Mouse (Mus musculus) Patski (cell line): ENCODE measurements around the gene Rnf167. TPM values are rescaled to one million over a fixed set of nuclear protein-coding genes. Genes with fewer than 3 reads are reported as not detected.

Experiments
- ATAC-seq: fragments of 100-300 bp; one replicate; pipeline ENCODE4 v1.8.0; 2021
- CTCF ChIA-PET: fragments of 350-600 bp; sonication (Branson Sonifier 250); formaldehyde crosslinking; loops from one replicate; lab custom pipeline; 2022; ENCODE audit warnings: inconsistent platforms; lab: Charles Lee
- POLR2A ChIA-PET: fragments of 350-600 bp; sonication (Branson Sonifier 250); formaldehyde crosslinking; loops from one replicate; lab custom pipeline; 2022; ENCODE audit warnings: antibody characterized with exemption, inconsistent platforms; lab: Charles Lee
- DNase-seq: peaks from one replicate; pipeline ENCODE4 v3.0.0-alpha.2; 2011; ENCODE audit warnings: low read depth, low spot score
- H3K27me3 ChIP-seq: fragments of 371-371 bp; one replicate; pipeline ENCODE4 v1.5.1; 2021
- CTCF ChIP-seq: fragments of 100-300 bp; IDR thresholded peaks from one replicate; pipeline ENCODE4 v1.5.1; 2021
- in situ Hi-C: fragments of 300-500 bp; cut with MboI; formaldehyde crosslinking; loops from 3 replicates; pipeline ENCODE4 v1.11.1; 2018; ENCODE audit warnings: low pct_unique_long_range_greater_than_20kb, mixed read lengths
- polyA plus RNA-seq: library from polyadenylated mRNA; unstranded; gene quantifications from one replicate; pipeline ENCODE4 v1.2.3, GENCODE M21; 2021

The Rnf167 gene
- polyA plus RNA-seq, 1 experiment from 2014 or later = 37.0 TPM

DNA sequence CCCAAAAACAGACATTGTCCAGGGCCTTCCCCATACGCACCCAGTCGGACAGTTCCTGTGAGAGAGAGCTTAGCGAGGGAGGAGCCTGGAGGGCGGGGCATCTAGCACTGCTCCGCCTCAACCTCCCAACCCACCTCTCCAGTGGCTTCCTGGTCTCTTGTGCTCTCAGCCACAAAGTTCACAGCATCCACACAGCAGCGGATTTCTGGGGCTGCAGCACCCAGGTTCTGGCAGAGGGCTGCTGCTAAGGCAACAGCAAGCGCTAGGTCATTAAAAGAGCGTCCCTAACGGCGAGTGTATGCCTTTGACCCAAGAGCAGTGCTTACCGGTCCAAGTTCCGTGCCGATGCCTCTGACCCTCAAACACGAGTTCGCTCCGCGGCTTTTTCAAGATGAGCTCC lies 32.0 kb upstream of the Rnf167 start:
- ATAC-seq (no peak), DNase-seq (no peak)
- POLR2A ChIA-PET = interaction anchor here (1.0 kb wide), 1 partner anchor 69 kb away, joined by 3 read pairs; no protein-coding TSS in a partner anchor
- H3K27me3 ChIP-seq = no peaks in the 10 kb centered on the region
- TF ChIP-seq CTCF = no peak
- in situ Hi-C loops = no loop called here
- CTCF ChIA-PET = no interaction called here

DNA sequence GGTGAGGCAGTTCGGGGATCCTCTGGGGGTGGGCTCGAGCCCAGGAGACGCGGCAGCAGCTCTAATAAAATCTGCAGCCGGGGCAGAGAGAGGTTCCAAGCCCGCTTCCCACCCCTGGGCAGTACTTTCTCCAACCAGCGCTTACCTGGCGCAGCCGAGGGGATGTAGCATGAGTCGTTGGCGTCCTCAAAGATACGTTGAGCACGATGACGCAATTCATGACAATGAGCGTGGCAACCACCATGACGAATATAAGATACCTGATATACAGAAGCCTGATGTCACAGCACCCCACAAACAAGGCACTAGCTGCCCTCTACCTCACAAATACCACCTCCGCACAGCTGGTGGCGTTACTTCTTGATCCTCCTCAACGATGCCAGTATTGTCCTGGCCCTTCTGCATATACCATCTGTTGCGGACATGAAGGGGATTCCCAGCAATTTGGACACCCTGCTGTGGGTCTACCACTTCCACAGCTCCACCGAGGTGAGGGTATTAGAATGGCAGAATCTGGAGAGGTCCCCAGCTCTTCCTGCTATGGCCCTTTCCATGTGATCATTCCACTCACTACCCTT lies 31.4 kb upstream of the Rnf167 start, which contains the start of gene 4930544D05Rik:
TSS of gene 4930544D05Rik (plus strand) at position 333 of the 578 bp plus-strand sequence.
- in situ Hi-C loops = no loop called here
- DNase-seq (no peak), ATAC-seq (no peak)
- ChIA-PET POLR2A (interaction anchor here (1.0 kb wide), 1 partner anchor 70 kb away, joined by 3 read pairs; no protein-coding TSS in a partner anchor), CTCF (no interaction called here)
- no peaks in the 10 kb centered on the region for H3K27me3 ChIP-seq
- TF ChIP-seq CTCF = no peak

DNA sequence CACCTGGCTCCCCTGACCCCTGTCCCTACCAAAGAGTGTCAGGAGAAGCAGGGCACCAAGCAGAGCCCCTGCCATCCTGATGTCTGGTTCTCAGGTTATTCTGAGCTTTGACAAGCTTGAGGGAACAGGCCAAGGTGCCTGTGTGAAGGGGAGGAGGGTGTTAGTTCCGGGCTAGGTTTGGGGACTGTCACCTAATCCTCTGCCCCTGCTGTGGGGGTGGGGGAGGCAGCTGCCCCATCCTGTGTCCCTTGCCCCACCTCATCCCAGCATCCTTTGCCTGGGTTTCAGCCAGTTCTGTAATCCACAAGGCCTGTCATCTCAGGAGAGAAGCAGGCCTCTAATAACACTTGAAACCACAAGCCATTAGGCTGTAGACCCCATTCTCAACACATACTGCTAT lies 27.9 kb upstream of the Rnf167 start, which contains the start of gene Chrne:
TSS of gene Chrne (minus strand) at position 116 of the 400 bp plus-strand sequence.
- no peak for DNase-seq
- CTCF ChIA-PET = no interaction called here
- TF ChIP-seq CTCF = no peak
- no peaks in the 10 kb centered on the region for H3K27me3 ChIP-seq
- POLR2A ChIA-PET = no interaction called here
- ATAC-seq = no peak
- in situ Hi-C loops = no loop called here

DNA sequence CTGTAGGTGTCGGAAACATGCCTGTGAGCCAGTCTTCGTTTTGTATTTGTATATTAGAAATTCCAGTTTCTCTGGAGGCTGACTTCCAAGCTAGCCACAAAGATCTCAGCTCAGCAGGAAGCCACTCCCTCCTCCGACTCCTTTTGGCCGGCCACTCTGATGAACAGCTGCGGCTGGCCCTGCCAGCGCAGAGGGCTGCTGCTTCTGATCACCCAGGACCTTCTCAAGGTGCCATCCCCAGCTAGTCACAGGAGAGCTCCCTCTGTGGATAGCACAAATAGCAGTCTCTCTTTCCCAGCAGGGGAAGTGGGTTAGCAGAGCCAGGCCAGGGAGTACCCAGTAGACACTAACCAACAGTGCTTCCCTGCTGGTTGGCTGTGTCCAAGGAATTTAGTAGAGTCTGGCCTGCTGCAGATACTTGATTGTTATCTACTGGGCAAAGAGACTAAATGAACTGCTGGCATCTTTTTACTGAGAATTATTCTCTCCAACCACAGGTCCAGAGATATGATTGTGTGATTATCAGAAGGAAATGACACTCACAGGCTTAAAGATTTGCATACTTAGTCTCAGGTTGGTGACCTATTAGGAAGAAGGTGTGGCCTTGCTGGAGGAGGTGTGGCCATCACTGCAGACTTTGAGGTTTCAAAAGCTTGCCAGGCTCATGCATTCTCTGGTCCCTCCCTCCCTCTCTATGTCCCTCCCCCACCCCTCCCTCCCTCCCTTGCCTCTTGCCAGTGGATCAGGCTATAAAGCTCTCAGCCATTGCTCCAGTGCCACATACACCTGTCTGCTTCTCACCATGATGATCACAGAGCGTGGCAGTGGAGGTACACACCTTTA lies 24.8 kb upstream of the Rnf167 start:
- in situ Hi-C loops = loop anchor here (5.0 kb wide), 1 partner anchor 205 kb away; no protein-coding TSS in a partner anchor
- TF ChIP-seq CTCF = no peak
- ATAC-seq (peak; percentile 26), DNase-seq (no peak)
- no peaks in the 10 kb centered on the region for H3K27me3 ChIP-seq
- ChIA-PET CTCF (interaction anchor here (1.0 to 1.4 kb wide), 2 partner anchors 9 to 105 kb away, joined by 3 to 4 read pairs; no protein-coding TSS in a partner anchor), POLR2A (interaction anchor here (1.1 kb wide), 1 partner anchor 21 kb away, joined by 3 read pairs; no protein-coding TSS in a partner anchor)

DNA sequence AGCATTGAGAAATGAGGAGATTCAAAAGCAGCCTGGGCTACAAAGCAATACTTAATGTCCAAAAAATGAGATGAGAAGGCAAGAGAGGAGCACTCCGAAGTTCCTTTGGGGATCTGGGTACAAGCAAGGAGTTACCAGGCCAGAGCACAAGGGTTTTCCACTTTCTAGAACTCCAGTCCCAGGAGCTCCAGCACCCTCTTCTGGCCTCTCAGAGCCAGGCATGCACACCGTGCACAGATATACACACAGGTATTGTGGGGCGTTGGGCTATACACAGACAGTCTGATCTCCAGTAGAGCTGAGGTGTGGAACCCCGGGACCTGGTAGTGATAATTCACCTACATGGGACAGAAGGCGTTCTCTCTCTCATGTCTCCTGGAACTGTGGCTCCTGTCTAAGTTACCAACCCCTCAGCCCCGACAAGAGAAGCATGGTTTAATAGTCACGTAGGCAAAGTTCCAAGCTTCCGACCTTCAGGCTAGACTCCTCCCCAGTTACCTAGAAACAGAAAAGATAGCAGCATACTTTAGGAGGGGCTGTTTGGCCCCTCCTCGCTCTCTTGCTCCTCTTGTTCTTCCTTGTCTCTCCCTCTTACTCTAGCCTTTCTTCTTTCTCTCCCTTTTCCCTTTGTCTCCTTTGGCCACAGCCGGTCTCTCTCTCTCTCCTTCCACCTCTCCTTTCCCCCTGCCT lies 23.8 kb upstream of the Rnf167 start:
- CTCF ChIA-PET = interaction anchor here (1.0 kb wide), 1 partner anchor 8 kb away, joined by 3 read pairs; no protein-coding TSS in a partner anchor
- DNase-seq (no peak), ATAC-seq (no peak)
- no peak for TF ChIP-seq CTCF
- POLR2A ChIA-PET = interaction anchor here (1.1 kb wide), 1 partner anchor 22 kb away, joined by 3 read pairs; no protein-coding TSS in a partner anchor
- no peaks in the 10 kb centered on the region for H3K27me3 ChIP-seq
- in situ Hi-C loops = loop anchor here (5.0 kb wide), 1 partner anchor 206 kb away; no protein-coding TSS in a partner anchor

DNA sequence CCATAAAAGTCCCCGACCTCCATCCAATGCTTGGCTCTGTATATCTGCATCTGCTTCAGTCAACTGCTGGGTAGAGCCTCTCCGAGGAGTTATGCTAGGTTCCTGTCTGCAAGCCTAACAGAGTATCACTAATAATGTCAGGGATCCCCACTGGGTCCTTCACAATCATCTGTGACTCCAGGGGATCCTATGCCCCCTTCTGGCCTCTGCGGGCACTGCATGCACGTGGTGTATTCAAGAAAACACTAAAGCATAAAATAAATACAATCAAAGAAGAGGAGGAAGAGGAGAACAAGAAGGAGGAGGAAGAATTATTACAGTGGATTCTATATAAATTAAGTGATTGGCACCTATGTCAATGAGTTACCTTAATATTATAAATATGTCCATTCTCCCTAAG lies 21.6 kb upstream of the Rnf167 start:
- no peak for DNase-seq
- no peaks in the 10 kb centered on the region for H3K27me3 ChIP-seq
- ATAC-seq = no peak
- in situ Hi-C loops = no loop called here
- TF ChIP-seq CTCF = peak; percentile 76
- POLR2A ChIA-PET = interaction anchor here (1.1 kb wide), 1 partner anchor 44 kb away, joined by 3 read pairs; the partner anchor contains the start of gene Spag7
- CTCF ChIA-PET = interaction anchor here (0.6 to 2.3 kb wide), 3 partner anchors 9 to 108 kb away, joined by 3 to 6 read pairs (median 6); no protein-coding TSS in a partner anchor

DNA sequence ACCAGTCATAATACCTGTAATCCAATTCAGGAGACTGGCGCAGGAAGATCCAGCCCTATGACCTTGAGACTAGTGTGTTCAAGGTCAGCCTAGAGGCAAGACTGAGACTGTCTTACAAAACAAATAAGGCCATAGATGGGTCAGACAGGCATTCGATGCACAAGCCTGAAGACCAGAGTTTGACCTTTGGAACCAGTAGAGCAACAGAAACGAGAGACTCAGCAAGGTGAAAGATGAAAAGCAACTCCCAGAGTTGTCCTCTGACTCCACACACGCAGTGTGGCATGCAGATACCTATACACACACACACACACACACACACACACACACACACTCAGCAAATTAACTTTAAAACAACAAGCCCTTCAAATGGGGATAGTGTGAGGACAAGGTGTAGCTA lies 20.2 kb upstream of the Rnf167 start:
- DNase-seq = no peak
- ATAC-seq = no peak
- H3K27me3 ChIP-seq = no peaks in the 10 kb centered on the region
- TF ChIP-seq CTCF = no peak
- ChIA-PET POLR2A (interaction anchor here (0.8 to 1.3 kb wide), 2 partner anchors 11 to 15 kb away, joined by 4 read pairs; no protein-coding TSS in a partner anchor), CTCF (interaction anchor here (1.3 to 2.3 kb wide), 3 partner anchors 8 to 151 kb away, joined by 3 to 6 read pairs (median 4); no protein-coding TSS in a partner anchor)
- in situ Hi-C loops = no loop called here

DNA sequence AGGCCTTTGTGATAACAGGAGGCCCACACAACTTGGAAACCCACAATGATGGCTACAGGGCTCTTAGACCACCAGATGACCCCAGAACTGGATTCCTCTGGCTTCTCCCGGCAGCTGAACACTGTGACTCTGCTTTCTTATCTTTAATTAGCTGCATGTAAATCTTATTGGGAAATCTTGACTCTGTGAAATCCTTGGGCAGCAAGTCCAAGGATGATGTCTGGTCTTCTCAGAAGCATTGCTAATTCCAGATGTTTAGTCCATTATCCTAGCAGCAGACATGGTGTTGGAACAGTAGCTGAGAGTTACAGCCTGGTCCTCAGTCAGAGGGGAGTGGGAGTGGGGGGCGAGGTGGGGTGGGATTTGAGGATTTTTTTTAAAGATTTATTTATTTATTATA lies 18.6 kb upstream of the Rnf167 start:
- DNase-seq (no peak), ATAC-seq (no peak)
- no peak for TF ChIP-seq CTCF
- in situ Hi-C loops = no loop called here
- CTCF ChIA-PET = no interaction called here
- POLR2A ChIA-PET = no interaction called here
- no peaks in the 10 kb centered on the region for H3K27me3 ChIP-seq

DNA sequence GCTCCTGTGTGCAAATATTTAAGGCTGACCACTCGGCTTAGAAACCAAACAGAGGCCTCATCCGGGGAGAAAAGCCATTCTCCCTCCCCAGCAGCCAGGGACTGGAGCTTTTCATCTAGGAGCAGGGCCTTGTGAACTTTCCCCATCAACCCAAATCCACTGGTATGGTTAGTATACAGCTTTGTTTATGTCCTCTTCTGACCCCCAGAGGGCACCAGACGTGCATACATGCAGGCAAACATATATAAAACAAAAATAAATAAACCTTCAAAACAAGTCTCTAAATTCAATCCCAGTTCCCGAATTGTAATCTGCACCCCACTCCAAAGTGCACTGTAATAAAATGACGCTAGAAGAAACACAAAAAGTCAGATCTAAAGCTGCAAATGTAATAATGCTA lies 17.5 kb upstream of the Rnf167 start:
- no peak for ATAC-seq
- peak; percentile 36 for TF ChIP-seq CTCF
- ChIA-PET CTCF (interaction anchor here (1.0 to 1.2 kb wide), 2 partner anchors 9 to 105 kb away, joined by 3 read pairs; no protein-coding TSS in a partner anchor), POLR2A (interaction anchor here (0.6 kb wide), 1 partner anchor 105 kb away, joined by 3 read pairs; no protein-coding TSS in a partner anchor)
- no peak for DNase-seq
- no peaks in the 10 kb centered on the region for H3K27me3 ChIP-seq
- in situ Hi-C loops = no loop called here
